Mouse (Mus musculus) ES-E14 (cell line): Measurements from ENCODE around the gene Plpp3. TPM values are rescaled to one million over a fixed set of nuclear protein-coding genes. Genes with fewer than 3 reads are reported as not detected.

Experiments
- DNase-seq: peaks from one replicate; pipeline ENCODE4 v3.0.0-alpha.2; 2013; ENCODE audit warnings: low read depth, low spot score
- H3K27ac ChIP-seq: 2 replicates; pipeline ENCODE4 v1.5.1; 2012; ENCODE audit warnings: low read depth, mild to moderate bottlenecking, low read length, moderate library complexity, mixed read lengths; ENCODE audit not compliant: poor library complexity, insufficient read depth, severe bottlenecking
- H3K36me3 ChIP-seq: 2 replicates; pipeline ENCODE4 v1.6.1; 2012; ENCODE audit warnings: mild to moderate bottlenecking, low read length, moderate library complexity, mixed read lengths; ENCODE audit not compliant: control insufficient read depth, poor library complexity, insufficient read depth, severe bottlenecking
- H3K4me1 ChIP-seq, 2 experiments: fragments of 150-350 bp in 1 of 2; sonication (generic) in 1 of 2; 2 replicates each; pipeline ENCODE4 v1.6.1; 2012; ENCODE audit warnings: low read length in 2 of 2, mild to moderate bottlenecking in 1 of 2, mixed read lengths in 1 of 2; ENCODE audit not compliant: control insufficient read depth in 2 of 2, insufficient read depth in 2 of 2, poor library complexity in 1 of 2
- H3K4me3 ChIP-seq, 2 experiments: fragments of 150-350 bp in 1 of 2; sonication (generic) in 1 of 2; 2 replicates each; pipeline ENCODE4 v1.5.1; 2012; ENCODE audit warnings: low read length in 2 of 2, low read depth in 1 of 2, mild to moderate bottlenecking in 1 of 2, mixed read lengths in 1 of 2; ENCODE audit not compliant: insufficient read depth in 1 of 2, poor library complexity in 1 of 2, severe bottlenecking in 1 of 2
- H3K9ac ChIP-seq: 2 replicates; pipeline ENCODE4 v1.6.1; 2012; ENCODE audit warnings: low read depth, mild to moderate bottlenecking, low read length, mixed read lengths; ENCODE audit not compliant: poor library complexity, insufficient read depth, severe bottlenecking
- H3K9me3 ChIP-seq: fragments of 150-350 bp; sonication (generic); 2 replicates; pipeline ENCODE4 v1.6.1; 2012; ENCODE audit warnings: low read depth, mild to moderate bottlenecking, low read length; ENCODE audit not compliant: control insufficient read depth, insufficient read depth
- CHD2 ChIP-seq: IDR thresholded peaks from 2 replicates; pipeline ENCODE4 v1.6.1; 2014; ENCODE audit warnings: mild to moderate bottlenecking, low read depth, low read length, inconsistent platforms
- HCFC1 ChIP-seq: IDR thresholded peaks from 2 replicates; pipeline ENCODE4 v1.6.1; 2012; ENCODE audit warnings: low read length, inconsistent platforms, borderline replicate concordance; ENCODE audit not compliant: insufficient read depth
- MAFK ChIP-seq: IDR thresholded peaks from 2 replicates; pipeline ENCODE4 v1.6.1; 2014; ENCODE audit warnings: mild to moderate bottlenecking, low read depth, low read length, inconsistent platforms; ENCODE audit not compliant: insufficient read depth
- ZC3H11A ChIP-seq: IDR thresholded peaks from 2 replicates; pipeline ENCODE4 v1.6.1; 2012; ENCODE audit warnings: low read depth, mild to moderate bottlenecking, inconsistent platforms, low read length, borderline replicate concordance
- ZNF384 ChIP-seq: IDR thresholded peaks from 2 replicates; pipeline ENCODE4 v1.6.1; 2012; ENCODE audit warnings: low read depth, low read length, inconsistent platforms
- in situ Hi-C, 2 experiments: fragments of 600-800 bp; cut with MboI; formaldehyde crosslinking; loops; one replicate each; pipeline ENCODE4 v1.15.1; 2025; ENCODE audit warnings: low sequenced_read_pairs in 2 of 2, inconsistent platforms in 1 of 2; ENCODE audit not compliant: unreplicated experiment in 2 of 2
- total RNA-seq: library from RNA; depleted of rRNA; stranded (reverse); fragments of 300-350 nt; gene quantifications from 2 replicates; pipeline ENCODE4 v1.2.3, GENCODE M21; 2012

Plpp3 gene
- total RNA-seq, 1 experiment: 11.8 TPM

- no peak for TF ChIP-seq ZC3H11A
- no peak for TF ChIP-seq HCFC1
- TF ChIP-seq MAFK: no peak
- no peak for TF ChIP-seq ZNF384
- TF ChIP-seq CHD2: no peak
- H3K4me1 ChIP-seq: no peaks in the 10 kb centered on the region
- no peak for DNase-seq
- no peaks in the 10 kb centered on the region for H3K36me3 ChIP-seq
- in situ Hi-C loops: no loop called here
- H3K9me3 ChIP-seq: no peaks in the 10 kb centered on the region
- H3K9ac ChIP-seq: no peak overlapping the region
- H3K27ac ChIP-seq: no peak overlapping the region
- H3K4me3 ChIP-seq: no peak overlapping the region
These were observed 105.2 kb downstream of the Plpp3 start for GRCm38 (mm10) chr4:105262358-105262757.

- no peaks in the 10 kb centered on the region for H3K9me3 ChIP-seq
- no peaks in the 10 kb centered on the region for H3K4me1 ChIP-seq
- no peak overlapping the region for H3K27ac ChIP-seq
- H3K36me3 ChIP-seq: no peaks in the 10 kb centered on the region
- DNase-seq: no peak
- in situ Hi-C loops: no loop called here
- no peak overlapping the region for H3K4me3 ChIP-seq
- TF ChIP-seq HCFC1: no peak
- no peak overlapping the region for H3K9ac ChIP-seq
These were observed 106.5 kb downstream of the Plpp3 start for GRCm38 (mm10) chr4:105263600-105263999.

- DNase-seq: no peak
- in situ Hi-C loops: no loop called here
- TF ChIP-seq HCFC1 (no peak), ZC3H11A (no peak), MAFK (no peak), ZNF384 (no peak), CHD2 (no peak)
These were observed 107.9 kb downstream of the Plpp3 start for GRCm38 (mm10) chr4:105265041-105265440.

GRCm38 (mm10) chr4:105265678-105266077, 108.5 kb downstream of the Plpp3 start:
- Histone ChIP-seq H3K36me3 (no peaks in the 10 kb centered on the region), H3K4me3 (no peak overlapping the region), H3K9me3 (no peaks in the 10 kb centered on the region), H3K4me1 (no peaks in the 10 kb centered on the region), H3K9ac (no peak overlapping the region), H3K27ac (no peak overlapping the region)
- no peak for DNase-seq
- in situ Hi-C loops: no loop called here
- TF ChIP-seq ZC3H11A (no peak), HCFC1 (no peak), ZNF384 (no peak), CHD2 (no peak), MAFK (no peak)

More at GRCm38 (mm10) chr4:105265041-105265440, 107.9 kb downstream of the Plpp3 start:
- no peaks in the 10 kb centered on the region for H3K36me3 ChIP-seq
- H3K9me3 ChIP-seq: no peaks in the 10 kb centered on the region
- no peak overlapping the region for H3K4me3 ChIP-seq
- H3K27ac ChIP-seq: no peak overlapping the region
- no peaks in the 10 kb centered on the region for H3K4me1 ChIP-seq
- H3K9ac ChIP-seq: no peak overlapping the region

- in situ Hi-C loops: no loop called here
- Histone ChIP-seq H3K4me1 (no peaks in the 10 kb centered on the region), H3K27ac (no peak overlapping the region), H3K4me3 (no peak overlapping the region), H3K36me3 (no peaks in the 10 kb centered on the region), H3K9ac (no peak overlapping the region), H3K9me3 (no peaks in the 10 kb centered on the region)
- no peak for TF ChIP-seq HCFC1
- no peak for TF ChIP-seq CHD2
- TF ChIP-seq ZNF384: no peak
- no peak for TF ChIP-seq ZC3H11A
- DNase-seq: no peak
These were observed 111.1 kb downstream of the Plpp3 start for GRCm38 (mm10) chr4:105268202-105268730.
